Mouse (Mus musculus): ENCODE measurements around the gene Pttg1.

Gene Pttg1

GRCm38 (mm10) chr11:43410291-43410690, 15.8 kb downstream of the Pttg1 start:
- DNase-seq (ENCODE audit: low read depth in 2 of 2, low spot score in 2 of 2): no peak

GRCm38 (mm10) chr11:43408888-43409287, 17.2 kb downstream of the Pttg1 start:
- DNase-seq (ENCODE audit: low read depth in 2 of 2, low spot score in 2 of 2): no peak

- DNase-seq (ENCODE audit: low read depth in 2 of 2, low spot score in 2 of 2): no peak
Observed at GRCm38 (mm10) chr11:43404150-43404807, 21.8 kb downstream of the Pttg1 start.

- no peak for DNase-seq (ENCODE audit: low read depth in 2 of 2, low spot score in 2 of 2)
Observed at GRCm38 (mm10) chr11:43400131-43400530, 25.9 kb downstream of the Pttg1 start.

GRCm38 (mm10) chr11:43399297-43399696, 26.8 kb downstream of the Pttg1 start:
- no peak for DNase-seq (ENCODE audit: low read depth in 2 of 2, low spot score in 2 of 2)

GRCm38 (mm10) chr11:43396672-43397071, 29.4 kb downstream of the Pttg1 start:
- DNase-seq (ENCODE audit: low read depth in 2 of 2, low spot score in 2 of 2): no peak

GRCm38 (mm10) chr11:43396246-43396645, 29.8 kb downstream of the Pttg1 start:
- DNase-seq (ENCODE audit: low read depth in 2 of 2, low spot score in 2 of 2): no peak

- no peak for DNase-seq (ENCODE audit: low read depth in 2 of 2, low spot score in 2 of 2)
Observed at GRCm38 (mm10) chr11:43395073-43395948, 30.7 kb downstream of the Pttg1 start.

GRCm38 (mm10) chr11:43393325-43393724, 32.7 kb downstream of the Pttg1 start:
- DNase-seq (ENCODE audit: low read depth in 2 of 2, low spot score in 2 of 2): no peak

GRCm38 (mm10) chr11:43392757-43393156, 33.3 kb downstream of the Pttg1 start:
- no peak for DNase-seq (ENCODE audit: low read depth in 2 of 2, low spot score in 2 of 2)

GRCm38 (mm10) chr11:43389118-43389517, 36.9 kb downstream of the Pttg1 start:
- DNase-seq (ENCODE audit: low read depth in 2 of 2, low spot score in 2 of 2): no peak

GRCm38 (mm10) chr11:43388122-43389097, 37.6 kb downstream of the Pttg1 start:
- peak in 1 of 2 experiments; percentile 20 for DNase-seq (ENCODE audit: low read depth in 2 of 2, low spot score in 2 of 2)

- no peak for DNase-seq (ENCODE audit: low read depth in 2 of 2, low spot score in 2 of 2)
Observed at GRCm38 (mm10) chr11:43387004-43387880, 38.8 kb downstream of the Pttg1 start.

GRCm38 (mm10) chr11:43385716-43386115, 40.3 kb downstream of the Pttg1 start:
- DNase-seq (ENCODE audit: low read depth in 2 of 2, low spot score in 2 of 2): no peak

GRCm38 (mm10) chr11:43385055-43385649, 40.9 kb downstream of the Pttg1 start:
- DNase-seq (ENCODE audit: low read depth in 2 of 2, low spot score in 2 of 2): peak; percentile 25 to 54

GRCm38 (mm10) chr11:43383581-43383980, 42.5 kb downstream of the Pttg1 start:
- no peak for DNase-seq (ENCODE audit: low read depth in 2 of 2, low spot score in 2 of 2)

- DNase-seq (ENCODE audit: low read depth in 2 of 2, low spot score in 2 of 2): no peak
Observed at GRCm38 (mm10) chr11:43380901-43381300, 45.1 kb downstream of the Pttg1 start.

- DNase-seq (ENCODE audit: low read depth in 2 of 2, low spot score in 2 of 2): no peak
Observed at GRCm38 (mm10) chr11:43379911-43380485, 46.1 kb downstream of the Pttg1 start.

GRCm38 (mm10) chr11:43379488-43379887, 46.6 kb downstream of the Pttg1 start:
- DNase-seq (ENCODE audit: low read depth in 2 of 2, low spot score in 2 of 2): no peak
